Mouse (Mus musculus) kidney, adult 2 months (tissue): ENCODE measurements around the gene Spice1.

Experiments used
- CTCF ChIP-seq: fragments of 200-500 bp; conservative IDR thresholded peaks from 2 replicates; pipeline ENCODE4 v1.5.1; 2011; ENCODE audit warnings: low read depth, mild to moderate bottlenecking, control low read depth, low read length, moderate library complexity, mixed read lengths; ENCODE audit not compliant: insufficient read depth, insufficient read length
- POLR2A ChIP-seq: fragments of 200-500 bp; IDR thresholded peaks from one replicate; pipeline ENCODE4 v1.6.1; 2011; ENCODE audit warnings: low read depth, low read length, control low read depth

DNA sequence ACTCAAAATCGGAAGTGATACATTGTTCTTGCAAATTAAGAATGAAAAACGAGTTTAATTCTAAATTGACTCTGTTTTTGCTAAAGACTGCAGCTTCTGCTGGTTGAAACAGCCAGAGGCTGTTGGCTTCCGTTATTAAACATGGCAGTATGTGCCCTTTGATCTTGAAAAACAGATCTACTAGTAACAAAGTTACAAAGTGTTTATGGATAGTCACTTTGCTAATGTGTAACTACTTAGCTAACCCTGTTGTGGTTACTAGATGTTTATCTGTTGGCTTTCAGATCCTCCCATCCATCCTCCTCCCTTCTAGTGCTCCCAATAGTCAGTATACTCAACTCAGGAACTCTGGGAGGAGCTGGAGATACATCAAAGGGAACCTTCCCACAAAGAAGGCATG lies 41.3 kb upstream of the Spice1 start:
- TF ChIP-seq CTCF (no peak), POLR2A (no peak)
